Mouse (Mus musculus) naive thymus-derived CD4-positive, alpha-beta T cell, adult 2 months (primary cell): ENCODE results near the gene Astn1.

Experiments used
- DNase-seq: peaks from one replicate; pipeline ENCODE4 v3.0.0-alpha.2; 2011; ENCODE audit warnings: low read depth

Astn1 gene

DNA sequence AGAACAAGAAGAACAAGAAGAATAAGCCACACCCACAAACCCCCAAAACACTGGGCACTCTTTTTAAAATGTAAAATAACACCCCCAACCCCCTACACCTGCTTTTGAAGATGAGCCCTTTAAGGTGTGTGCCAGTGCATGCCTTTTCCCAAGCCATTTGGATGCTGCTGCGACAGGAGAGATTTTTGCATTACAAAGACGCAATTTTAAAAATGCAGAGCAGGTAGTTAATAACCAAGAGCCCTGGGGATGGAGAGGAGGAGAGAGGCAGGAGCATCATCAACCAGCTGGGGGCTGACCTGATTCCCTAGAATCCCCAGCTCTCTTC lies at the start of gene Astn1:
Gene Astn1, plus strand, starts transcription at position 310 of the 328 bp plus-strand sequence.
- no peak for DNase-seq

DNA sequence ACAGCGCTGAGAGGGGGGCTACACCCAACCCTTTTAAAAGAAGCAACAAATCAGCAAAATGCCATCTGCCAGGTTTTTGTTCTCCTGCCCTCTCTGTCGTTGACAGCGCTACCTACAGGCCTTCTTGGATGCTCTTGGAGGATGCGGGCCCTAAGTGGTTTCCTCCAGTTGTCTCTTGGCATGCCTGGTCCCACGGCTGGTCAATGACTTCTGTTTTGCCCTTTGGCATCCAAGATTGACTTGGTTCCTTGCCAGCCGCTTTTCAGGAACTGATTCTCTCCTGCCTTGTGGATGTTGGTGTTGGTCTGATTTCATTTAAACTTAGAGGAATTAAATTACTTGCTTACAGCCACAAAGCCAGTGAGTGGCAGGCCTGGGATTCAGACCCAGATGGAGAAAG lies 38.7 kb upstream of the Astn1 start:
- DNase-seq, result no peak

DNA sequence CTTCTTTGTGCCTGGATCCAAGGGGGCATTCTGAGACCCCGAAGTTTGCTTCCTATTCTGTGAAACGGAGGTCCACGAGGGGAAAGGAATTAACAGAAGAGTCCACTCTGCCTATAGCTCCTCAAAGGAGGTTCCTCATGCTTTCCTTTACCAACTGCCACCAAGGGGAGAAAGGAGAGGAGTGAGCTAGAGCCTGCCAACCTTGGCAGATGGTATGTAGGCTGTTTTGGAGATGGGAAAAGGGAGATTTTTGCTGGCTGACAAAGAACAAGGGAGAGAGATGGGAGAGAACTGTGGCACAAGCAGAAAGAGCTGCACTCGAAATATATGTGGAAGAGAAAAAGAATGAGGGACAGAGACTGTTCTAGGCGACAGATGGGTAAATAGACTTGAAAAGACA lies 33.9 kb upstream of the Astn1 start:
- DNase-seq, result no peak

DNA sequence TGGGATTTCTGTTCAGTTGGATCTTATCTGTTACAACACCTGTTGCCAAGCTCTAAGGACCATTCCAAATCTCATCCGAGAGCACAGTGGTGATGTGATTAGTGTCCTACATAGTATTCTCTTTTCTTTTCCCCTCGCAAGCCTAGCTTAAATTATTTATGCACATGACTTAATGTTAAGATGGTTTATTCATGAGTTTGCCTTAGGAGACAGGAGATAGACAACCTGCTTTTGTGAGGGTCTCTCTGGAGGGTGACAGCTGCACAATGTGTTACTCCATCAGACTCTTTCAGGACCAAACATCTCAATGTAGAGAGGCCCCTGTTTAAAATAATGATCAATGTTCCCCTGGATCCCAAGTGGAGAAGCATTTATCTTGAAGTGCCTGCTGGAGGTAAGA lies 33.2 kb upstream of the Astn1 start:
- no peak for DNase-seq

DNA sequence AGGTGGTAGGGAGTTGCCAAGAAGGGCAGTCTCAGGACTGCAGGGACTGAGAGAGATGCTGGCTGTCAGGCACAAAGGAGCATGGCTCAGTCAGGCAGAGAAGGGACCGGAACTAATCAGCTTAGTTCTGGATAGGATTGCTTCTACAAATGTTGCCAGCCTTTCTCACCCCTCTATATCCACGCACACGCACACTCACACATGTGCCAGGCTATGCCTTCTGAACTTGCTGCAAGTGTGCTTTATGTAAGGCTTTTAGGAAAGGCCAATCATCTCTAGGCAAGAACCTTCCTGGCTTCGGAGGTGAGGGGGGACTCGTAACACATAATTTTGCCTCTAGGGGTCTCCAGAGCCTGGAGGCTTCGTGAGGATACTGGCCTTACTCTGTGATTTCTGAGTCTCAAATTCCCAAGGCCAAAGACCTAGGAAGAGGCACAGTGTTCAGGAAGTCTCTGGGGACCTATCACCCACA lies 18.8 kb upstream of the Astn1 start:
- DNase-seq, result no peak

DNA sequence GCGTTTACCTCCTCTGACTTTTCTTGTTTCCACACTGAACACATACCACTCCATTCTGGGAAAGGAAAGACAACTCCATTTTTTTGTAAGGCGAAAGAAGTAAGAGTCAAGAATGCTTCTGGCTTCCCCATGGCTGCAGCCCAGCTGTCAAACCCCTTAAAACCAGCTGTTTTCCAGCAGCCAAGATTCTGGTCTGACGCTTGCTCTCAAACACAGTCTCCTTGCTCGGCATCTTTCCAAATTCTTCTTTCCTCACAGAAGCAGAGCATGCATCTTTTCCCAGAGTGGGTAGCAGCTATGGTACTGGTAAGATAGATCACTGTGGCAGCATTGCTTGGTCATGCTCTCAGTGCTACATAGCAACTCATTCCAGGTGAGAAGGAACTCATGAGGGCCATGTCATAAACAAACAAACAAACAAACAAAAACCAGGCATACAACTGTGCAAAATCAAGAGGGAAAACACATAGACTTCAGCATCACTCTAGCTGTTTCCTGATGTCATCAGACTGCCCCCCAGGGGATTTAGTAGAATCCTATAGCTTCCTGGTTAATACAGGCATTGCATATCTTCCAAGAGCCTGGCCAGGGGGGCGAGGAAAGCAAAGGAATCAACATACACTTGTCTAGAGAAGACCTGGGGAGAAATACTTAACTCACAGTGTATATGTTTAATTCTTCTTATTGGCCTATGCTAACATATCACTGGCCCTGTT lies 8.3 kb upstream of the Astn1 start:
- DNase-seq, result no peak

DNA sequence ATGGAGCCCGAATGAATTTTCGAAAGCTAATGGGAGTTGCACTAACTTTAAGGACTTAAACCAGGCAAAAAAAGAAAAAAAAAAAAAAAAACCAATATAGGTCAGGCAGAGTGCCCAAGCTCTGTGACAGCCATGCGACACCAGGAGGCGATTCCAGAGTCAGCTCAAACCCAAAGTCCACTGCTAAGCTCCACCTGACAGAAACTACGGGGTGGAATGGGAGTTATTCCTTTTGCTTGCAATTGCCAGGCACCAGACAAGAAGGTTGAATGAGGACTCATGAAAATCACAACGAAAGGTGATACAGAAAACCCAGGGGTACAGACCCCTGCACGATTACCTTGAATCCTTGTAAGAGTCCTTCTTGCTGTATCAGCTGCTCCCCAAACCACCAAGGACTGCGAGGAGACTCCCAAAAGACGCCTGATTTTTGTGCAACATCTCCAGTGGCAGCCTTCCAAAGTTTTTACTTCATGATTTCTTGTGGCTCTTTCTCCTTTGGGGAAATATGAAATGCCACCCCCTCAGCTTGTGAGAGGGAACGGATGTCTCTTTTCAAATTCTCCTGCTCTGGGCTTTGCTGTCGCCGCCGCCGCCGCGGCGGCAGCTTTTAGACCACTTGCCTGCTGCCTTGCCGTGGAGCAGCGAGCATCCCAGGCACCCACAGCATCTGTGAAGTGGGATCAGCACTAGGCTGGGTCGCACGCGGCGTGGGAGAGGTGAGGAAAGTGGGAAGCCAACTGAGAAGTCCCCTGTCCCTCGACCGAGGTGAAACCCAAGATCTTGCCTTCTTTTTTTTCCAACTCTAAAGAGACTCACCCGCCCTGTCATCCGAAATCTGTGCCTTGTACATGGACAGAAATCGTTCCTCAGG lies 6.7 kb upstream of the Astn1 start:
- DNase-seq, result no peak

DNA sequence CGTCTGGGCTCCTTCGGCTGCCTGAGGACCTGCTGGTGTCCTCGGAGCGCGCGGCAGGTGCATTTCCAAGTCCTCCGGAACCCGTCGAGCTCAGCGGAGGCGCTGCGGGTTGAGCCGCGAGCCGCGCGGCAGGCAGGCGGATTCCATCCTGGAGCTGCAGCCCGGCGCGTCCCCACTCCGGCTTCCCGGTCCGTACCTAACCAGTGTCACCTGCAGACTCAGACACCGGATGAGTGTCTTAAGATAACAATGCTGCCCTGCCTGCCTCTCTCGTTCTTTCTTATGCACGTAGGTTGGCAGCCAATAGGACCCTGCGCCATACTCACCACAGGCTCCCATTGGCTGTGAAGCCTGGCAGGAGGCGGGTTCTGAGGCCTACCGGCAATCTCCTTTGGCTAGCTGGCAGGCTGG lies 6.0 kb upstream of the Astn1 start, which contains the start of gene Brinp2:
Gene Brinp2, minus strand, starts transcription at position 276 of the 411 bp plus-strand sequence.
- DNase-seq, result no peak

DNA sequence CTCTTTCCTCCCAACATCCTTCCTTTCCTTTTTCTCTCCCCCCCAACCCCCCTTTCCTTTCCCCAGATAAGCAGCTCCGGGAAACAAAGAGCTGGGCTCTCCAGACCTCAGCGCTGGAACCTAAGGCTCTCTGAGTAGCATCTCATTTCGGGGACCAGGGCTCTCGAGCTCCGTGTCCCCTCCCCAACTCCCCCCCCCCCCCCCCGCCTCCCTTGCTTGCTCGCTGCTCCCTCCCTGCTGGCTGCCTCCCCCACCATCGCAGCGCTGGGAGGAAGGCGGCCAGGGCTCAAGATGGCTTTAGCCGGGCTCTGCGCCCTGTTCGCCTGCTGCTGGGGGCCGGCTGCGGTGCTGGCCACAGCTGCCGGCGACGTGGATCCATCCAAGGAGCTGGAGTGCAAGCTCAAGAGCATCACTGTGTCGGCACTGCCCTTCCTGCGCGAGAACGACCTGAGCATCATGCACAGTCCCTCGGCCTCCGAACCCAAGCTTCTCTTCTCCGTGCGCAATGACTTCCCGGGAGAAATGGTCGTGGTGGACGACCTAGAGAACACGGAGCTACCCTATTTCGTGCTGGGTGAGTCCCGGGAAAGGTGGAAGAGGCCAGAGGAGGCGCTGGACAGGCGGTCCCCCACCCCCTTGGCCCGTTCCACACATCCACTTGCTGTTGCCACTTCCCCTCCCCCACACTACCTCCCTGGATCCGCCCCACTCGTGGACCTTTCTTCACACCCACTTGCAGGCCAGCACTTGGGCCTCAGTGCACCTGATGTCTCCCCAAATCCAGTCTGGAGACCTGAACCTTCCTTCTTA lies 424 bp downstream of the Astn1 start:
- no peak for DNase-seq

DNA sequence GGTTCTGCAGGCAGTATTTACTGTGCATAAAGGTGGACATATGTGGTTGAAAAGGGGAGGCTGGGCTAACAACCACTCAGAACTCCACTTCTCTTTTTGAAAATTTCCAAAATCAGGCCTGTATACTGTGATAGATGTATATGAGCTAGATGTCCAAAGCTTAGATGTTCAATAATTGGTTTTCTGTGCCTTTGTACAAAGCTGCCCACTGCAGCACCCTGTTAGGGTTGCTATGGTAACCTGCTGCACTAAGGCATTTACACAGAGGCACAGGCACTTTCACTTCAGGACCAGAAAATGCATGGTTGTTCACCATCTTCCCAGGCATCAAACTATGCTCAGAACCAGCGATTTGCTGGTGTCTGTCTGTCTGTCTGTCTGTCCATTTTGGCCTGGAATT lies 2.4 kb downstream of the Astn1 start:
- DNase-seq, result no peak

DNA sequence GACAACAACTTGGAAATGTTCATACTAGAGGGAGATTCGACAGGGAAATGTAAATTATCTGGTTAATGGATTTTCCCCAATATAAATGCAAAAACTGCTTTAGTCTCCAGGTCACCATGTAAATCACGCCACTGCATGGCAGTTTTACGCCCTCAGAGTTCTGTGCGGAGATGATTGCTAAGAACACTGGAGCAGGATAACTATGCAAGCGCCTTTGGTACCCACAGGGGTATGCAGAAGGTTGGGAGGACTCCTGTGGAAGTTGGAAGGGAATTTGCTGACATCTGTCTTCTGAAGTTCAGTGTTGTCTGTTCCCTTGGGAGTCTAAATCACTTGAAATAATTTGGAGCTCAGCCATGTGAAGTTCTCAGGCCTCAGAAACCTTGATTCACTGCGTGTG lies 20.2 kb downstream of the Astn1 start:
- no peak for DNase-seq

DNA sequence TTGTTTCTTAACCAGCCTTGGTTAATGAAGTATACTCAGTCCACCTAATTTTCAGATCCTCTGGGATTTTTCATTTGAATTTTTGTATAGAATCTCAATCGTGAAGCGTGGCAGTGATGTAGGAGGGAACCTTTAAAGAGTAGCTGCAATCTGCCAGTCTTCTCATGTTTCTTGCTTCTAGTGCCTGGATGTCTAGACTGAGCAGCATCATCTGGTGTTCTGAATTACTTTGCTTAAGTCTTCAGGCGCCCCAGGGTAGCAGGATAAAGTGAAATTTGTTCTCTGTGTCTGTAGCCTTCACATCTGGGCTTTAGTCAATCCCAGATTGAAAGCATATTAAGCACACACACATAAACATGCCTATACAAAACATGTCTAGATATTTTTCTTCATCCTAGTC lies 21.1 kb downstream of the Astn1 start:
- no peak for DNase-seq

DNA sequence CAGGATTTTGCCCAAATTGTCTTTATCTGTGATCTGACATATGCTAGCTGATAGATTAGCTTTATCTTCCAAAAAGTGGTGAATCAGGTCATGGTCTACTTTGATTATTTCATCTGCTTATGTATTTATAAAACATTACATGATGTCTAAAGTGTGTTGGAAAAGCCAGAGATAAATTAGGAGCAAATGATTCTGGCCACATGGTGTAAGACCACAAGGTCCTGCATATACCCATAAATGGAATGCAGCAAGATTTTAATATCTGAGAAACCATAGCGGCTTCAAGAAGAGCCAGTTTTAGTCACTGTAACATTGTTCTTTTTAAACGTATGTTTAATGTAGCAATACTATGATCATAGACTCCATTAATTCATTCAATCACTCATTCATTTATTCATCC lies 23.2 kb downstream of the Astn1 start:
- no peak for DNase-seq

DNA sequence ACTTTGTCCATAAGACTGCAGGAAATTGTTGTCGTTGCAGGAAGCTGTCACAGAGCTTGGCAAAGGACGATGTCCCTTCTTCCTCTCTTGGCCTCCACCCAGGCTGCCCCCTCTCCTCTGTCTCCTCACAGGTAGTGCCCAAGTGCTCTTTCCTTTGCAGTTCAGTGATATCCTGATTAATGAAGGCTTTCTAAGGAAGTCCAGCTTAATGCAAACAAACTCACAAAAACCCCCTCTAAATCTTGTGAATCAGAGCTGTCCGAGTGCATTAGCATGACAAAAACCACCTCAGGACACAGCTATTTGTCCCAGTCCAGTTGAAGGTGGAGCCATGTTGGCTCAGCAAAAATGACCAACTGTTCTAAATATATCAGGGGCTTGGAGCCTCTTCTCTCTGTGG lies 24.7 kb downstream of the Astn1 start:
- no peak for DNase-seq

DNA sequence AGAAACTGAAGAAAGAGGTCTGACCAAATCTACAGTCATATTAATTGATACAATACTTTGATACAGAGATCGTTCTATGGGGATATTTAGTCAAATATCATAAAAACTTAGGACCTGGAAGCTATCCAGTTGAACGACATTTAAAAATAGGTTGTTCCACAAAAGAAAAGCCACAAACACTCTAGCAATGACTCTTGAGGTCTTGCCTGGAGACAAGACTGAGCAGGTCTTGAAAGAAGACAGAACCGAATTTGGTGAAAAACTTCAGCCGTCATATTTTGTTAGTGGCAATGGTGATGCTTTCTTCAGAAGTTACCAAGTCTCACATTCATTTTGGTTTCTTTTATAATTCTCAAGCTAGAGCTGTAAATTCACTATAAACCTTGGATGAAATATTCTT lies 26.9 kb downstream of the Astn1 start:
- DNase-seq, result no peak

DNA sequence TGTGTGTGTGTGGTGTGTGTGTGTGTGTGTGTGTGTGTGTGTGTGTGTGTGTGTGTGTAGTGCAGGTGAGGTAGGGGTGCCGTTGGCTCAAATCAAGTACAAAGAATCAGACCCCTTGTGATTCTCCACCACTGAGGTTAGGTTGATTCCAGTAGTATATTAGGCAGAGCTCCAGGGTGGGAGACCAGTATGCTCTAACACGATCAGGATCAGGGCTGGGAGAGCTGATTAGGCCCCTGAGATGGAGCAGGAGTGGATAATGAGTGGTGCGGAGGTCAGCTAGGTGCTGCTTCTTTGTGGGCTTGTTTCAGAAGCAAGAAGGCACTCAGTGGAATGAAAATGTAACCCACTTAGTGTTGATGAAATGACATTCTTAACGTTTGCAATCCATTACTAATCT lies 28.6 kb downstream of the Astn1 start:
- no peak for DNase-seq

DNA sequence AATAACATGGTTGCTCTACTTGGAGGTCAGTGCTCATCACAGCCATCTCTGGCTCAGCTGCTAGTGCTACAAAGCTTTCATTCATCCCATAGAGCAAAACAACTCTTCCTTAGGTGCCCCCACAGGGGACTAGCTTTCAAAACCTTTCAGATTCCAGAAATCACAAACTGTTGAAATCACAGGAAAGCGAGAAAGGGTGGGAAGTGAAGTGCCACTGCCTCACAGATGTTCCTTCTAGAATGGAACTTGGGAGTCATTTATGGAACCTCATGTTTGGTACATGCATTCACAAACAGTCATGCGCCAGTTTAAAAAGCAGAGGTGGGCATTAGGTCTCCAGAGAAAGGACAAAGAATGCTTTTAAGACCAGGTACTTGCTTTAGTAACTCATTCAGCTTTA lies 35.0 kb downstream of the Astn1 start:
- no peak for DNase-seq

DNA sequence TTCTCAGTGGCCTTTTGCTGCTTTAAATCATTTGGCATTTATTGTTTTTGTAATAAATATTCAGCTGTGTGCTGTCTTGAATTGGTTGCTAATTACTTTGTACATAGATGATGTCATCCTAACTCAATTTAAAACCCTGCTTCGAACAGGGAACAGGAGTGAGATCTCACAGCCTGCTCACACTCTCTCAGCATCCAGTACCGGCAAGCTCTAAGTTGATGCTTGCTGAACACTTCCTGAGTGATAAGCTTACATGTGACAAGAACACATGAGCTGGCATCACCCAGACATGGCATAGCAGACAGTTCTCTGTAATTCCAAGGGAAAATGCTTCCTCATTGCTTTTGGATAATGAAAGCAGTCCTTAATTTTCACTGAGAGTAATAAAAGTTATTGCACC lies 38.8 kb downstream of the Astn1 start:
- no peak for DNase-seq

DNA sequence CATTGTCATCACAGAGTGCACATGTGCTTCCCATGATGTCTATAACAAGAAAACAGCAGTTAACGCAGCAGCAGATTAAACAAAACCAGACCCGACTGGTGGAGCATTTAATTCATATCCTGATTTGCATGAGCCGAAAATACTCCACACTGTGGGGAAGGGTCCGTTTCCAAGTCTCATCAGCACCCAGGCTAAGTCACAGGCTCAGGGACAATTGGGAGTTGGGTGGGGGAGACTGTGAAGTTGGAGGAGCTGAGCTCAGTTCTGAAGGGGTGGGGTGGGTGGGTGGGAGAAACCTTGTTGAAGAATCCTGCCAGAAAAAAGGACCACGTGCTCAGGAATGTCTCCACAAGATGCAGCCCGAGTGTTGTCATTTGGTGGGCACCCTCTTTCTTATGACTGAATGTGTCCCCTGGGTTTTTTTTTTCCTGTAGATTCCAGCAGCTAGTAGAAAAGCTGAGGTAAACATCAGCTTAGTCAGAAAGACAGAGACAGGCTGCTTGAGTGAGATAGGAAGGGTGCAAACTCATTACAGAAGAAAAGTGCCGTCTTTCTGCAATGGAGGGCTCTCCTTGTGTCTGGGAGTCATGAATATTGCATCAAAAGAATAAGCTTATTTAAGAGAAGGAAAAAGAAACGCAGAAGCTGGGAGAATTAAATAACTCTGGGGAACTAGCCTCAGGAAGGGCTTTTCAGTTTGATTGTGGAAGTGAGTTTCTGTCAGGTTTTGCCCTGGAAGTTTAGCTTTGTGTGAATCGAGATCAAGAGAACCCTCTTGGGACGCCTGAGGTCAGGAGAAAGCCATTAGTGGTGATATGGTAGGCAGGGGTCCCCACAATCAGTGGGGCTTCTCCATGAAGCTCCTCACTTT lies 44.1 kb downstream of the Astn1 start:
- DNase-seq, result no peak

DNA sequence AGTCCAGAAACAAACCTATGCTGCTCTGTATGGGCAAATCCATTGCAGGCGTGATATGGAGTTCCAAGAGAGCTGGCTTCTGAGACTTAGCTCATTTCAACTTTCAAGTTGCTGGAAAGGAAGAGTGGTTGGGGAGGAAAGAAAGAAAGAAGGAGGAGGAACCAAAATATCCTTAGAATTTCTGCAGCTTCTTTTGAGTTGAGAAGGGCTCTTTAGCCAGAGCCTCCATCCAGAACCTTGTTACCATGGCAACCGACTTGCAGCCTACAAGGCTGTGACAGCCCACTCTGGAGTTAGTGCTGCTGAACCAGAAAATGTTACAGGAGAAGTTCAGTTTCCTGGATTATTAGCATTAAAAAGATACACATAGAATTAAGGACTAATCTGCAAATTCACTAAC lies 46.1 kb downstream of the Astn1 start:
- DNase-seq, result no peak

DNA sequence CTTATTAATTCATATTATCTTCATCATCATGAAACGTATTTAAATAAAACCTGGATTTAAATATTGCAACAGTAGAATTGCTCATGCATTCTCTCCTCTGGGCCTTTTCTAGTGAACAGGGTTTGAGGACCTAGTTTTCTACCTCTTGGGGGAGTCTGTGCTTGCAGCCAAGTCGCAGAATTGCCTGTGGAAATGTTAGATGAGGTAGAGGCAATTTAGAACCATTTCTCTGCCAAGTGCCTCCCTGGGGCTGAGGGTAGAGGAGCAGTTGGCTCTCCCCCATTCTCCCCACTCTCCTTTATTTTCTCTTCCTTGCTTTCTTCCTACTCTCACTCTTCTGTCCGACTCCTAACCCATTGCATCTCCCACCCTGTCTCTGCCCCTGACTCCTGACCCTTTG lies 49.1 kb downstream of the Astn1 start:
- DNase-seq, result no peak

DNA sequence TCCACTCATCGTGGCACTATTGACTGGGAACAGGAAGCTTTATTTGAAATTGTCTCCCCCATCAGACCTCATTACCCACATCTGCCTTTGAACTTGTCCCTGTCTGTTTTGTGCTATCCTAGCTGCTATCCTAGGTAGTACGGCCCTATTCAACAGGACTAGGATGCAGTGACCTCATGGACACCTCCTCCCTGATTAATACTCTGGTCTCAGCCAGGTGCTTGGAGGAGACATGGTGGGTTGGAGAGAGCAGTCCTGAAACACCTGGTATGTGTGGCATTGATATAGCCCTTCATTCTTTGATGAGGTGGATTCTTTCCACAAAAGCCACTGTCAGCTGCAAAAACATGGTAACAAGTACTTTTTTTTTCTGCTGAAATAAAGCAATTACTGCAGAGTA lies 52.1 kb downstream of the Astn1 start:
- no peak for DNase-seq
